Mouse (Mus musculus) layer of hippocampus, postnatal 14 days (tissue): ENCODE data around the gene 2010111I01Rik. TPM values are rescaled to one million over a fixed set of nuclear protein-coding genes. Genes with fewer than 3 reads are reported as not detected.
"Not testable (repeated sequence)": the region's sequence is repeated elsewhere in the genome, so short reads cannot be mapped to it uniquely, and the experiment has no call there.

Experiments used
- DNase-seq, 2 experiments: peaks; one replicate each; pipeline ENCODE4 v3.0.0; 2021 to 2022; ENCODE audit warnings: low spot score in 2 of 2, mixed read lengths in 1 of 2
- long read RNA-seq, 2 experiments: library from polyadenylated mRNA; stranded (forward); transcript quantifications; one replicate each; pipeline ENCODE4 v2.0.0; 2021
- total RNA-seq, 2 experiments: library from RNA; stranded (reverse); gene quantifications; 2 replicates each; pipeline ENCODE4 v1.2.3; 2021

The 2010111I01Rik gene
- 10 to 100 TPM; 72.1 to 92.0 TPM for total RNA-seq
- long read RNA-seq, experiment 1, transcript 2010111I01Rik-224 (6 exons, 1,055 nt) = major isoform, 5 of 36 reads
- long read RNA-seq, experiment 1, partial matches to known transcripts = 14 of 36 reads
- long read RNA-seq, experiment 1, other reads (novel, unspliced or antisense) = 16 of 36 reads
- long read RNA-seq, experiment 2, transcript 2010111I01Rik-224 (6 exons, 1,055 nt) = major isoform, 9 of 53 reads
- long read RNA-seq, experiment 2, partial matches to known transcripts = 15 of 53 reads
- long read RNA-seq, experiment 2, other reads (novel, unspliced or antisense) = 24 of 53 reads

- peak; percentile 96 for DNase-seq
Observed at GRCm38 (mm10) chr13:62964640-62965311, at the start of gene 2010111I01Rik. 2010111I01Rik (plus strand) TSS chr13:62964893.

- DNase-seq = no peak
Observed at GRCm38 (mm10) chr13:62916675-62917074, 48.0 kb upstream of the 2010111I01Rik start.

GRCm38 (mm10) chr13:62917416-62918110 is 47.1 kb upstream of the 2010111I01Rik start:
- peak in 1 of 2 experiments; percentile 45 for DNase-seq

- peak; percentile 79 to 88 for DNase-seq
Observed at GRCm38 (mm10) chr13:62919647-62920341, 44.9 kb upstream of the 2010111I01Rik start.

GRCm38 (mm10) chr13:62922645-62923044 is 42.0 kb upstream of the 2010111I01Rik start:
- DNase-seq = no peak

GRCm38 (mm10) chr13:62923182-62923581 is 41.5 kb upstream of the 2010111I01Rik start:
- DNase-seq = no peak

GRCm38 (mm10) chr13:62926479-62926878 is 38.2 kb upstream of the 2010111I01Rik start:
- peak in 1 of 2 experiments; percentile 58 for DNase-seq

- DNase-seq = no peak
Observed at GRCm38 (mm10) chr13:62927470-62927869, 37.2 kb upstream of the 2010111I01Rik start.

- not testable (repeated sequence) for DNase-seq
Observed at GRCm38 (mm10) chr13:62929144-62929543, 35.5 kb upstream of the 2010111I01Rik start.

- no peak for DNase-seq
Observed at GRCm38 (mm10) chr13:62929766-62930389, 34.8 kb upstream of the 2010111I01Rik start.

GRCm38 (mm10) chr13:62932452-62932851 is 32.2 kb upstream of the 2010111I01Rik start:
- DNase-seq = no peak

- DNase-seq = no peak
Observed at GRCm38 (mm10) chr13:62939371-62939770, 25.3 kb upstream of the 2010111I01Rik start.

GRCm38 (mm10) chr13:62939797-62940196 is 24.9 kb upstream of the 2010111I01Rik start:
- DNase-seq = no peak

- peak in 1 of 2 experiments; percentile 45 for DNase-seq
Observed at GRCm38 (mm10) chr13:62940721-62941120, 24.0 kb upstream of the 2010111I01Rik start.

- no peak for DNase-seq
Observed at GRCm38 (mm10) chr13:62941341-62942005, 23.2 kb upstream of the 2010111I01Rik start.

GRCm38 (mm10) chr13:62943274-62943830 is 21.3 kb upstream of the 2010111I01Rik start:
- no peak for DNase-seq

GRCm38 (mm10) chr13:62944109-62944508 is 20.6 kb upstream of the 2010111I01Rik start:
- DNase-seq = no peak

- no peak for DNase-seq
Observed at GRCm38 (mm10) chr13:62949560-62950188, 15.0 kb upstream of the 2010111I01Rik start.

- DNase-seq = no peak
Observed at GRCm38 (mm10) chr13:62951606-62952005, 13.1 kb upstream of the 2010111I01Rik start.
